In genomic region chr2:178574859-178575258, GRCm38 (mm10) we compare ENCODE assay signal across 8 mouse cellular contexts.
DNase-seq lines count a peak whose midpoint lies in the region; ATAC-seq lines count a peak whose summit lies in the region.

No protein-coding gene starts in this region.

- no peaks in the 10 kb centered on the region for H3K9me3 ChIP-seq in midbrain, embryonic 11.5 days (ENCODE audit: control insufficient read depth, low read length)
- no peaks in the 10 kb centered on the region for H3K9me3 ChIP-seq in midbrain, embryonic 16.5 days (replicated peaks; ENCODE audit: control insufficient read depth, low read length, poor library complexity, severe bottlenecking)

- no peak for ATAC-seq in midbrain, embryonic 11.5 days (ENCODE audit: low FRiP score)
- ATAC-seq in midbrain, embryonic 16.5 days, result no peak
- peak; percentile 49; the same call in 1 of the 2 replicates for ATAC-seq in neutrophil, adult 5-6 weeks (ENCODE audit: extremely low read depth, insufficient number of reproducible peaks, low FRiP score, poor library complexity, severe bottlenecking)
- no peak for ATAC-seq in erythroid progenitor cell, adult 5-6 weeks (replicated peaks; ENCODE audit: low FRiP score, poor library complexity, severe bottlenecking)

- no peak overlapping the region for H3K4me2 ChIP-seq in midbrain, embryonic 11.5 days
- no peak overlapping the region for H3K4me2 ChIP-seq in midbrain, embryonic 16.5 days (ENCODE audit: low read length)

- no peaks in the 10 kb centered on the region for H3K27me3 ChIP-seq in midbrain, embryonic 11.5 days (ENCODE audit: control insufficient read depth, insufficient read depth, low read length)
- H3K27me3 ChIP-seq in midbrain, embryonic 16.5 days (ENCODE audit: control insufficient read depth, insufficient read depth, low read depth, low read length), result no peaks in the 10 kb centered on the region

- H3K4me3 ChIP-seq in midbrain, embryonic 11.5 days (ENCODE audit: low read depth, low read length), result no peak overlapping the region
- H3K4me3 ChIP-seq in midbrain, embryonic 16.5 days (ENCODE audit: low read depth, low read length), result no peak overlapping the region

- DNase-seq in midbrain, embryonic 11.5 days (ENCODE audit: low spot score, missing footprints), result peak; percentile 97
- DNase-seq in adrenal gland, postnatal 10 days, result peak; percentile 84
- DNase-seq in embryo, embryonic 10.5 days (ENCODE audit: low spot score), result peak; percentile 87
- DNase-seq in induced T-regulatory cell, adult 2 months (ENCODE audit: low read depth), result peak; percentile 40
- peak; percentile 74 to 85 for DNase-seq in left cerebral cortex, postnatal 25 days (ENCODE audit: low spot score in 2 of 2)

- H3K4me1 ChIP-seq in midbrain, embryonic 11.5 days (ENCODE audit: control insufficient read depth, insufficient read depth, low read length), result no peaks in the 10 kb centered on the region
- H3K4me1 ChIP-seq in midbrain, embryonic 16.5 days (ENCODE audit: control insufficient read depth, insufficient read depth, low read length), result peaks cover 3% of the 10 kb centered on the region

- no peaks in the 10 kb centered on the region for H3K36me3 ChIP-seq in midbrain, embryonic 11.5 days (ENCODE audit: control insufficient read depth, insufficient read depth, low read length)
- H3K36me3 ChIP-seq in midbrain, embryonic 16.5 days (ENCODE audit: control insufficient read depth, insufficient read depth, low read length), result no peaks in the 10 kb centered on the region

- no peak overlapping the region for H3K27ac ChIP-seq in midbrain, embryonic 11.5 days (ENCODE audit: low read depth, low read length)
- no peak overlapping the region for H3K27ac ChIP-seq in midbrain, embryonic 16.5 days (ENCODE audit: low read length)

- H3K9ac ChIP-seq in midbrain, embryonic 11.5 days (ENCODE audit: low read length), result no peak overlapping the region
- H3K9ac ChIP-seq in midbrain, embryonic 16.5 days (ENCODE audit: low read depth, low read length), result no peak overlapping the region

- WGBS in midbrain, embryonic 11.5 days, result 64% methylated on average over 4 of the region's 4 CpGs
- WGBS in midbrain, embryonic 16.5 days, result 46% methylated on average over 4 of the region's 4 CpGs

- intact Hi-C loops in left cerebral cortex, postnatal 25 days (cut with DNase I), result loop anchor here (2.0 to 10.0 kb wide), 4 partner anchors 90 to 1300 kb away; no protein-coding TSS in a partner anchor

Comparison
In these comparisons a context has a peak if more than half of its experiments do, and no peak if none do; other contexts are left out.
1. DNase-seq: peak in every context shown above with its lines; median percentile 97 in midbrain, embryonic 11.5 days; 87 in embryo, embryonic 10.5 days; 84 in adrenal gland, postnatal 10 days; 80 in left cerebral cortex, postnatal 25 days; 40 in induced T-regulatory cell, adult 2 months.